Mouse (Mus musculus) erythroblast, embryonic 14.5 days (primary cell): ENCODE measurements around the gene Jade1.

Experiments
- GATA1 ChIP-seq: IDR thresholded peaks from 2 replicates; pipeline ENCODE4 v1.6.1; 2012; ENCODE audit warnings: low read length, inconsistent platforms, mixed read lengths
- TAL1 ChIP-seq: IDR thresholded peaks from 3 replicates; pipeline ENCODE4 v1.6.1; 2012; ENCODE audit warnings: low read length, inconsistent platforms, mixed read lengths

GRCm38 (mm10) chr3:41555491-41556381 is at the start of gene Jade1:
- no peak for TF ChIP-seq TAL1
- no peak for TF ChIP-seq GATA1
